Mouse (Mus musculus) lung, adult 2 months (tissue): ENCODE results near the gene Wipf1. TPM values are rescaled to one million over a fixed set of nuclear protein-coding genes. Genes with fewer than 3 reads are reported as not detected.

Experiments
- DNase-seq: peaks from one replicate; pipeline ENCODE4 v3.0.0; 2022
- H3K4me1 ChIP-seq: fragments of 200-500 bp; 2 replicates; pipeline ENCODE4 v1.6.1; 2011; ENCODE audit warnings: low read length; ENCODE audit not compliant: control insufficient read depth, insufficient read depth
- H3K4me3 ChIP-seq: fragments of 200-500 bp; replicated peaks from 2 replicates; pipeline ENCODE3; 2011; ENCODE audit warnings: low read depth, mild to moderate bottlenecking, control low read depth, low read length; ENCODE audit errors: extremely low read depth
- CTCF ChIP-seq: fragments of 200-500 bp; IDR thresholded peaks from 2 replicates; pipeline ENCODE4 v1.5.1; 2011; ENCODE audit warnings: mild to moderate bottlenecking, low read length, control low read depth; ENCODE audit not compliant: insufficient read depth
- POLR2A ChIP-seq: fragments of 200-500 bp; IDR thresholded peaks from 2 replicates; pipeline ENCODE4 v1.6.1; 2011; ENCODE audit warnings: low read depth, mild to moderate bottlenecking, control low read depth, low read length, borderline replicate concordance; ENCODE audit errors: extremely low read depth
- WGBS: fragments of 180-500 bp; shearing (Covaris S2); methylation state at CpG from one replicate; pipeline ENCODE4 v1.1.7; 2018; 5-methylcytosine and 5-hydroxymethylcytosine counted together
- polyA plus RNA-seq: library from polyadenylated mRNA; depleted of rRNA; stranded (reverse); fragments of >200 nt; gene quantifications from 2 replicates; pipeline ENCODE4 v1.2.3, GENCODE M21; 2012

Wipf1 gene
- polyA plus RNA-seq, 1 experiment, result 23.1 TPM

DNA sequence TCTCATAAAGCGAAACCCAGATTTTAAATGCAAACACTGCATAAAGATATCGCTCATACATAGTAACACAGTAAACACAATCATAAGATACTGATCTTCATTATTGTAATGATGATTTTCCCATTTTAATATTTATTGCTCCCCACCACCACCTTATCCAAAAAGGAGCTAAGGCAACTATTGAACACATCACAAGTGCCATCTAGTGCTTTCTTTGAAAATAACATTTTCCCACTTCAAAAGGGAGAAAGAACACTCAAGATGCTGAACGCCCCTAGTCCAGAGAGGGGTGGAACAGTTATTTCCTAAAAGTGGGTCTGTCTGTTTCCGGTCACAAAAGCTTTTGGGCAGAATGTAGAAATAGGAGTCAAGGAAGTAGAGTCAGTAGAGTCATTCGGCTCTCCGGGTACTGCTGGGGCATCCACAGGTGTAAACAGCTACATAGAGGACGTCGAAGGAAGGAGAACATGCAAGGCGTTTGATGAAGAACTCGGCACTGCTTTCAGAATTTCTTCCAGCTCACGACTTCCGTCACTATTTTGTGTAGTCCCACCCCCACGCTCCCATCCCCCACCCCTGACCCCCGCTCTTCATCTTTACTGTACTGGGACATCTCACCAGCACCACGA is 126.0 kb downstream of the Wipf1 start:
- TF ChIP-seq CTCF (no peak), POLR2A (no peak)
- Histone ChIP-seq H3K4me3 (no peak overlapping the region), H3K4me1 (no peaks in the 10 kb centered on the region)
- 65% methylated on average over 15 of the region's 15 CpGs for WGBS
- DNase-seq, result no peak

DNA sequence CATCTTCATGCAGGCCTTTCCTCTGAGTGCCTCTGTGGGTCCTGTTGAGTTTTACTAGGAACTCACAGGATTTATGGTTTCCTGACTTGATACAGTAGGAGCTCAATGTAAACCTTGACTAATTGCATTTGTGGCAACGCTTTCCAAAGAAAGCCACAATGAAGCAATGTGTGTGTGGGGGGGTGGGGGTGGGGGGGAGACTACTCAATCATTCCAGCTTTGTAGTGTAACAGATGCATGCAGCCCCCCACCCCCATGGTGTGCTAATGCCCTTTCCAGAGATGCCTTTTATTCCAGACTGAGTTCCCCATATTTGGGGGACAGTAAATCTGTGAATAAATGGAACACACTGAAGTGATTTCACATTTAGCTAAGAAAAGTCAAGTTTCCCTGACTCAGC is 127.8 kb downstream of the Wipf1 start:
- no peak for DNase-seq
- TF ChIP-seq CTCF, result no peak
- TF ChIP-seq POLR2A, result no peak
- no peak overlapping the region for H3K4me3 ChIP-seq
- no peaks in the 10 kb centered on the region for H3K4me1 ChIP-seq
- 35% methylated on average over 1 of the region's 1 CpGs for WGBS

DNA sequence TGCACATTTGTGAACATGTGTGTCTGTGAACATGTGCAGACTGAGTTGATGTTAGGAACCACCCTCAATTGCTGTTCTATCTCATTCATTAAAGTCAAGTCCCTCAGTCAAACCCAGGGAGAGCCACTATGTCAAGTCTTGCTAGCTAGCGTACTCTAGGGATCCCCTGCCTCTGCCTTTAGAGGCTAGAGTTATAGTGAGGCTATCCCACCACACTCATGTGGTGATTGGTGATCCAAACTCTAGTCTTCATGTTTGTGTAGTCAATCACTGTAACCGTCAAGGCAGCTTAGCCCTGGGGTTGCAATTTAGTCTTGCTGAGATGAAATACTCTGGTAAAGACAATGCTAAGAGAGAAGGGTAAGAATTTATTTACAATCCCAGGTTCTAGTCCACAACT is 132.1 kb downstream of the Wipf1 start:
- no peak for DNase-seq
- TF ChIP-seq CTCF, result no peak
- TF ChIP-seq POLR2A, result no peak
- 93% methylated on average over 2 of the region's 2 CpGs for WGBS
- H3K4me1 ChIP-seq, result no peaks in the 10 kb centered on the region
- H3K4me3 ChIP-seq, result no peak overlapping the region

DNA sequence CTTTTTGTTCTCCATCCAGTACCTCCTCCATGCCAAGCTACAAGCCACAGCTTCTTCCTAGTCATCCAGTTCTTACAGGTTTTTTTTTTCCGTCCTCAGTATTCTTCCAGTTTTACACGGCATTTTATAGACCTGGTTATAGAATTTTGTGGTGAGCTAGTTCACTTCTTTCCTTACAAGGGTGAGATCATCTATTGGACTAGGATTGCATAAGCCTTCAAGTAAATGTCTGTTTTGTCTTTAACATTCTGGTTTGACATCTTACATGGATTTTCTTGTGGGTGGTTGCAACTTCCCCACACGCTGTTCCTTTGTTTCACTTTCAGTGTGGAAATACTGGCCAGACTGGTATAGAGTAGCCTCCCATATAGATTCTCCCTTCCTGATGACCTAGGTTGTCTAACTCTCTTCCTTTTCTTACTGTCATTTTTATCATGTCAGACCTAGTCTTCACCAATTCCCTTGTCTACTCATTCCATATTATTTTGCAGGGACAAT is 132.7 kb downstream of the Wipf1 start:
- H3K4me1 ChIP-seq, result no peaks in the 10 kb centered on the region
- TF ChIP-seq POLR2A, result no peak
- no peak for TF ChIP-seq CTCF
- WGBS, result 73% methylated on average over 3 of the region's 3 CpGs
- DNase-seq, result no peak
- H3K4me3 ChIP-seq, result no peak overlapping the region

DNA sequence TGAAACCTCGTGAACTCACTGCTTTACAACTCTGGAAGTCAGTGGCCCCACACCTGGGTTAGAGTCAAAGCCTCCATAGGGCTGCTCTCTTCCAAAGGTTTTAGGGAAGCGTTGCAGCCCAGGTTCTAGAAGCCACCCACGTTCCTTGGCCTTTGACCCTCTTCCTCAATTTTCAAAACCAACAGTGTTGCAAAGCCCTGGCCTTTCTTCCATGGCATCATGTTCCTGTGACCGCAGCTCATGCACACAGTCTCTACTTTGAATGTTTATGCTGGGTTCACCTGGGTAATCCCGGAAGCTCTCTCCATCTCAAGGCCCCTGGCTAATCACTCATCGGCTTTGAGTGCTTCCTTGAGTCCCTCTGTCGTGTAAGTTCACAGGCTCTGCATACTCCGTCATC is 134.0 kb downstream of the Wipf1 start:
- no peak overlapping the region for H3K4me3 ChIP-seq
- DNase-seq, result no peak
- WGBS, result 62% methylated on average over 8 of the region's 8 CpGs
- H3K4me1 ChIP-seq, result no peaks in the 10 kb centered on the region
- no peak for TF ChIP-seq POLR2A
- TF ChIP-seq CTCF, result no peak

DNA sequence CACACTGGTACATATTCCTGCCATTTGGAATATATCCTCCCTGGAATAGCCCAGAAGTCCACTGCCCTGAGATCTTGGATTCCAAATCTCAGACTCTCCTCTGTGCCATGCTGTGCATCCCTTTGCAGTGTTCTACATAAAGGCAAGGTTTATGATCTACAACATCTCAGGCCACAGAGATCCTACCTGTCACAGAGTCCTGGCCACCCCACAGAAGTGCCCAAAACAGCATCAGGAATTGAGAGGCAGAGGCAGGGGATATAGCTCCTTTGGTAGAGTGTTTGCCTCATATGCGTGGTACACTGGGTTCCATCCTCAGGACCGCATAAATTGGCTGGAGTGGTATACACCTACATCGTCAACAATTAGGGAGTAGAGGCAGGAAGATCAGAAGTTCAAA is 135.1 kb downstream of the Wipf1 start:
- Histone ChIP-seq H3K4me1 (no peaks in the 10 kb centered on the region), H3K4me3 (no peak overlapping the region)
- WGBS, result 71% methylated on average over 3 of the region's 3 CpGs
- DNase-seq, result no peak
- TF ChIP-seq POLR2A (no peak), CTCF (no peak)

DNA sequence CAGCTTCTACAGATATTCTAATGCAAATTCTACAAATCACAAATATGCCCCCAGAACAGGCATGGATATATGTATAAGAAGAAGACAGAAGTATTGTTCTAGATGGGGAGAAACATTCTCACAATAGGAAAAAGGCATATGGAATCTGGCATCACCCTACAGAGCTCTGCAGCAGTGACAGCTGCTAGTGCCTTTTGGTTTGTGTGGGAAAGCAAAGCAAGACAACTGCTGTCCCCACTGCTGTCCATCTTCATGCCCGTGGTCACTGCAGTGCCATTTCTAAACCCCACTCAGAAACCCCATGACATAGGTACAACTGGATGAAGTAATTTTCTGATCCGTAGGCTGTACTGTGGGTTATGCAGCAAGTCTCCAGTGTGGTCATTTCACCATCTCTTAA is 136.8 kb downstream of the Wipf1 start:
- no peaks in the 10 kb centered on the region for H3K4me1 ChIP-seq
- WGBS, result 82% methylated on average over 2 of the region's 2 CpGs
- DNase-seq, result no peak
- TF ChIP-seq POLR2A (no peak), CTCF (no peak)
- H3K4me3 ChIP-seq, result no peak overlapping the region

DNA sequence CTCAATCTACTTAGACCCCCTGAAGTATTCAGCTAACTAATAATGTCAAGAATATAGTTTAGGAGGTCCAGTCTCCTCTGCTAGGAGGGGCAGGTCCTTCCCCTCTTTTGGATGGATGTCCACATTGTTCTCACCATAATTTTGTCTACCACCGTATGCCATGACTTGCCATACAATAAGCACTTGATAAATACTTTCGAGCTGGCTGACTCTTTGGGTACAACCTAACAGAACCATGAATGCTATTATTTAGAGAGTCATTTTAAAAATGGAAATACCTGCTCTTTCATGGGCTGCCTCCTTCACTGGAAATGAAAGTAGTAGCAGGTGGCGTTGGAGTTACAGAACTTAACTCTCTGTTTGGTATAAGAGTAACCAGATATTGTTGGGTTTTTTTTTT is 139.6 kb downstream of the Wipf1 start:
- Histone ChIP-seq H3K4me1 (no peaks in the 10 kb centered on the region), H3K4me3 (no peak overlapping the region)
- DNase-seq, result no peak
- 82% methylated on average over 3 of the region's 3 CpGs for WGBS
- TF ChIP-seq POLR2A (no peak), CTCF (no peak)

DNA sequence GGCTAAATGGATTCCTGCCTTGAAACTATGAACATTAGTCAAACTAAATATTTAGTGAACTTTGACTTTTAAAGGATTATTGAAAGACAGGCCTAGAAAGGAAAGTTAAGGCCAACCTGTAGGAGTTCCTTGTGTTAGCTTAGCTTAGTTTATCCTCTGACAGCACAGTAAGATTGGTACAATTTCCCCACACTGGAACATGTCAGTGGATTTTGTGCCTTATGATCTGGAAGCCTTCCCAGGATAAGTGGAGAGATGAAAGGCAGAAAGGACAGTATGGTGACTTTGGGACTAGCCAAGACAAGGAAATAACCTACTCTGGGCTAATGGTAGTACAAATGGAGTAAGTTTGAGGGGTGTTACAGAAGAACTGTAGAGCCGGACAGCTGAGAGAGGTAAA is 141.7 kb downstream of the Wipf1 start:
- TF ChIP-seq POLR2A, result no peak
- TF ChIP-seq CTCF, result no peak
- Histone ChIP-seq H3K4me3 (no peak overlapping the region), H3K4me1 (no peaks in the 10 kb centered on the region; the same call in 1 of the 2 replicates)
- WGBS, result 90% methylated on average over 1 of the region's 1 CpGs
- DNase-seq, result no peak

DNA sequence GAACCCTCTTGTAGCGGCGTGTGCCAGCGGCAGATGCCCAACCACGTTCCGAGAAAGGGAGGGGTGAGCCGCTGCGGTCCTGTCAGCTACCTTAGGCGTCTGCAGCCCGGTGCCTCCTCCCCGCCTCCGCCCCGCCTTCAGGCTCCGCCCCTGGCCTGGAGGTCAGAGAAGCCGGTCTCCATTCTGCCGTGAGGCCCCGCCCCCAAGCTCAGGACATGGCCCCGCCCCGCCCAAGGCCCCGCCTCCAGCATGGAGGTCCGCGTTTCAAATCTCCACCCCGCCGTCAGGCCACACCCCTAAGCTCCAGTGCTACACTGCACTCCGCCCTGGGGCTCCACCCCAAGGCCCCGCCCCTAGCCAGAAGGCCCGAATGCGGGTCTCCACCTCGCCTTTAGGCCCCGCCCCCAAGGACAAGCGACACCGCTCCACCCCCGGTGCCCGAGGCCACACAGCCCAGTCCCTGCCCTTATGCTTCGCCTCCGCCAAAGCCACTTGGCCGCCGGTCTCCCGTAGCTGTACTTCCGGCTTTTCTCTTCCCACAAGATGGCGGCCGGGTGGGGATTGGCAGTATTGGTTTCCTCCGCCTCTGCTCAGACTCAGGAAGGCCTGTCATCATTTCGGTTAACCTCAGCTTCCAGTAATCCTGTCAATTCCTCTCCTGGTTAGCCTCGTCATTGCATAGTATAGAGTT is 143.0 kb downstream of the Wipf1 start, which contains the start of gene Gpr155:
TSS of gene Gpr155 (minus strand) at position 217 of the 691 bp plus-strand sequence.
- WGBS, result under 1% methylated on average over 44 of the region's 44 CpGs
- Histone ChIP-seq H3K4me3 (peak within 1 kb of the TSS; percentile 86), H3K4me1 (no peaks in the 10 kb centered on the region; the same call in 1 of the 2 replicates)
- peak; percentile 100 for DNase-seq
- TF ChIP-seq CTCF (no peak), POLR2A (peak; percentile 89)
